Mouse (Mus musculus) intestine, postnatal 0 days (tissue): ENCODE results near the gene Cdk5. TPM values are rescaled to one million over a fixed set of nuclear protein-coding genes. Genes with fewer than 3 reads are reported as not detected.

Source experiments
- ATAC-seq: fragments of 200-750 bp; cut with Nextera tagmentation; 2 replicates; pipeline ENCODE4 v1.8.0; 2017; ENCODE audit warnings: mild to moderate bottlenecking, moderate TSS enrichment, moderate library complexity
- H3K27ac ChIP-seq: fragments of 300-500 bp; sonication (generic); 2 replicates; pipeline ENCODE4 v1.5.1; 2014; ENCODE audit warnings: mild to moderate bottlenecking, low read depth, low read length, moderate library complexity
- H3K27me3 ChIP-seq: fragments of 300-500 bp; sonication (generic); replicated peaks from 2 replicates; pipeline ENCODE4 v1.6.1; 2014; ENCODE audit warnings: low read length, mixed read lengths; ENCODE audit not compliant: control insufficient read depth, insufficient read depth
- H3K36me3 ChIP-seq: fragments of 300-500 bp; sonication (generic); 2 replicates; pipeline ENCODE4 v1.6.1; 2014; ENCODE audit warnings: mild to moderate bottlenecking, moderate library complexity; ENCODE audit not compliant: control insufficient read depth, insufficient read depth
- H3K4me1 ChIP-seq: fragments of 300-500 bp; sonication (generic); replicated peaks from 2 replicates; pipeline ENCODE4 v1.6.1; 2014; ENCODE audit warnings: antibody characterized with exemption, low read length, mixed read lengths; ENCODE audit not compliant: control insufficient read depth, insufficient read depth
- H3K4me2 ChIP-seq: fragments of 300-500 bp; sonication (generic); replicated peaks from 2 replicates; pipeline ENCODE4 v1.6.1; 2014; ENCODE audit warnings: low read depth, mild to moderate bottlenecking, moderate library complexity
- H3K4me3 ChIP-seq: fragments of 300-500 bp; sonication (generic); 2 replicates; pipeline ENCODE4 v1.5.1; 2014; ENCODE audit warnings: low read depth, low read length
- H3K9ac ChIP-seq: fragments of 300-500 bp; sonication (generic); 2 replicates; pipeline ENCODE4 v1.6.1; 2014; ENCODE audit warnings: mild to moderate bottlenecking, low read depth, low read length
- H3K9me3 ChIP-seq: fragments of 300-500 bp; sonication (generic); 2 replicates; pipeline ENCODE4 v1.6.1; 2016; ENCODE audit warnings: mixed run types; ENCODE audit not compliant: control insufficient read depth
- CTCF ChIP-seq: sonication (generic); IDR thresholded peaks from 2 replicates; pipeline ENCODE4 v1.5.1; 2016; ENCODE audit warnings: low read depth, mild to moderate bottlenecking, control low read depth, antibody characterized with exemption, moderate library complexity
- WGBS: fragments of 180-500 bp; shearing (Covaris S2); extraction: QIAGEN DNeasy Blood & Tissue Kit; methylation state at CpG from one replicate; pipeline ENCODE4 v1.1.7; 2014; 5-methylcytosine and 5-hydroxymethylcytosine counted together
- polyA plus RNA-seq: library from polyadenylated mRNA; unstranded; fragments of >200 nt; fragmentation: Nextera tagmentation; extraction: Ambion mirVana; gene quantifications from 2 replicates; pipeline ENCODE4 v1.2.1, GENCODE M21; 2015

The Cdk5 gene
- polyA plus RNA-seq, result 28.4 and 29.9 TPM in 2 replicates

- WGBS, result under 1% methylated on average over 46 of the region's 46 CpGs
- 0 out of 2 replicates have a peak, but pooled peaks have one; percentile 7 for TF ChIP-seq CTCF
- H3K27ac ChIP-seq, result peak within 1 kb of the TSS; percentile 96
- H3K9ac ChIP-seq, result peak within 1 kb of the TSS; percentile 63
- peak; percentile 87 for ATAC-seq
- H3K4me3 ChIP-seq, result peak within 1 kb of the TSS; percentile 75
- H3K4me1 ChIP-seq, result peaks cover 10% of the 10 kb centered on the region
- peak within 1 kb of the TSS; percentile 84 for H3K4me2 ChIP-seq
- peaks cover 30% of the 10 kb centered on the region; the same call in 1 of the 2 replicates for H3K36me3 ChIP-seq
- no peaks in the 10 kb centered on the region for H3K27me3 ChIP-seq
- no peaks in the 10 kb centered on the region for H3K9me3 ChIP-seq
Measured at GRCm38 (mm10) chr5:24423129-24424003, at the start of gene Cdk5, which contains the start of gene Slc4a2. Gene Cdk5, minus strand, starts transcription at chr5:24423530. Gene Slc4a2, plus strand, starts transcription at chr5:24423837.

GRCm38 (mm10) chr5:24470600-24470999, 47.3 kb upstream of the Cdk5 start:
- WGBS, result 8% methylated on average over 5 of the region's 5 CpGs
- H3K4me2 ChIP-seq, result no peak overlapping the region
- no peaks in the 10 kb centered on the region for H3K36me3 ChIP-seq
- H3K9ac ChIP-seq, result no peak overlapping the region
- ATAC-seq, result peak; percentile 44; the same call in 1 of the 2 replicates
- H3K4me3 ChIP-seq, result no peak overlapping the region
- H3K27ac ChIP-seq, result no peak overlapping the region
- TF ChIP-seq CTCF, result peak; percentile 98
- peaks cover 9% of the 10 kb centered on the region for H3K4me1 ChIP-seq
- no peaks in the 10 kb centered on the region; the same call in 1 of the 2 replicates for H3K27me3 ChIP-seq
- H3K9me3 ChIP-seq, result no peaks in the 10 kb centered on the region

- Histone ChIP-seq H3K27me3 (no peaks in the 10 kb centered on the region), H3K4me2 (no peak overlapping the region)
Measured at GRCm38 (mm10) chr5:24466762-24467161, 43.4 kb upstream of the Cdk5 start.

DNA sequence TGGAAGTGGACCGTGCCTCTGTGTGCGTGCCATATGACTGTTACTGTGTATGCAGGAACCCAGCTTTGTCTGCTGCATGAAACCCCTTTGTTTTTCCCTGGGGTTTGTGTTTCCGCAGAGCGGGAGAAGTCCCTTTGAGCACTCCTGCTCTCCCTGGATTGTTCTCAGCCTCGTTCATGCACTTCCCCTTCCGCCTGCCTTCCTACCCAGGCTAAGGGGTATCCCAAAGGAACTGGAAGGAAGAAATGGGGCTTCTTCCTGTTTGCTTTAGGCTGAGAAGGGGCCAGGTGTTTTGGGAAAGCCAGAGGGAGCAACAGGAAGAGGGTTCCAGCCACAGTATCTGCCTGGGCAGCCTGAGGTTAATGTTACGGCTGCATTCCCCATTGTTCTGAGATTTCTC, 32.3 kb upstream of the Cdk5 start:
- Histone ChIP-seq H3K36me3 (peaks cover 15% of the 10 kb centered on the region; the same call in 1 of the 2 replicates), H3K4me2 (no peak overlapping the region), H3K27ac (0 out of 2 replicates have a peak overlapping the region, but pooled peaks have one; percentile 23), H3K9me3 (no peaks in the 10 kb centered on the region), H3K4me3 (no peak overlapping the region), H3K9ac (no peak overlapping the region), H3K4me1 (0 out of 2 replicates have a peak, but pooled peaks cover 5% of the 10 kb centered on the region), H3K27me3 (no peaks in the 10 kb centered on the region)
- no peak for TF ChIP-seq CTCF
- ATAC-seq, result no peak
- WGBS, result 65% methylated on average over 7 of the region's 7 CpGs

More at GRCm38 (mm10) chr5:24466762-24467161, 43.4 kb upstream of the Cdk5 start:
- no peak for ATAC-seq
- 68% methylated on average over 12 of the region's 12 CpGs for WGBS
- Histone ChIP-seq H3K9ac (no peak overlapping the region), H3K4me1 (no peaks in the 10 kb centered on the region), H3K4me3 (no peak overlapping the region), H3K27ac (no peak overlapping the region), H3K9me3 (no peaks in the 10 kb centered on the region), H3K36me3 (peaks cover 4% of the 10 kb centered on the region; the same call in 1 of the 2 replicates)
- TF ChIP-seq CTCF, result no peak

- Histone ChIP-seq H3K36me3 (peaks cover 15% of the 10 kb centered on the region; the same call in 1 of the 2 replicates), H3K9ac (no peak overlapping the region), H3K4me2 (no peak overlapping the region), H3K4me1 (0 out of 2 replicates have a peak, but pooled peaks cover 5% of the 10 kb centered on the region), H3K27me3 (no peaks in the 10 kb centered on the region), H3K27ac (0 out of 2 replicates have a peak overlapping the region, but pooled peaks have one; percentile 23), H3K9me3 (no peaks in the 10 kb centered on the region), H3K4me3 (no peak overlapping the region)
- 72% methylated on average over 3 of the region's 3 CpGs for WGBS
- TF ChIP-seq CTCF, result no peak
- ATAC-seq, result no peak
Measured at GRCm38 (mm10) chr5:24455076-24455475, 31.7 kb upstream of the Cdk5 start.

DNA sequence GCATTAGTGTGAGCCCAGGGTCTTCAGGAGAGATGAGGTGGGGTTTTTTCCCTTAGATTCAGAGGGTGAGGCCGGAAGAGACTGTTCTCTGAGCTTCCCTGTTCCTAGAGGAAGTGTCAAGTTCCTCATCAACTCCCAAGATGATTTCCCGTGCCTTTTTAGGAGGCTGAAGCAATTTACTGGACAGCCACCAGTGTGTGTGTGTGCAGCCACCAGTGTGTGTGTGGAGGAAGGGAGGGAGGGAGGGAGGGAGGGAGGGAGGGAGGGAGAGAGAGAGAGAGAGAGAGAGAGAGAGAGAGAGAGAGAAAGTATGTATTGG, 30.6 kb upstream of the Cdk5 start:
- no peak overlapping the region for H3K9ac ChIP-seq
- no peaks in the 10 kb centered on the region for H3K9me3 ChIP-seq
- WGBS, result 27% methylated on average over 2 of the region's 2 CpGs
- TF ChIP-seq CTCF, result no peak
- H3K27ac ChIP-seq, result no peak overlapping the region
- H3K4me1 ChIP-seq, result 0 out of 2 replicates have a peak, but pooled peaks cover 5% of the 10 kb centered on the region
- peak overlapping the region; percentile 99 for H3K4me2 ChIP-seq
- no peak for ATAC-seq
- H3K27me3 ChIP-seq, result no peaks in the 10 kb centered on the region
- peaks cover 11% of the 10 kb centered on the region; the same call in 1 of the 2 replicates for H3K36me3 ChIP-seq
- no peak overlapping the region for H3K4me3 ChIP-seq
